Mouse (Mus musculus) MEL (cell line): ENCODE results near the gene Arhgap1. TPM values are rescaled to one million over a fixed set of nuclear protein-coding genes. Genes with fewer than 3 reads are reported as not detected.

Experiments used
- DNase-seq: peaks from one replicate; pipeline ENCODE4 v3.0.0; 2011; ENCODE audit warnings: low read depth, low spot score
- H3K27ac ChIP-seq: 2 replicates; pipeline ENCODE4 v1.5.1; 2012; ENCODE audit warnings: low read depth, mild to moderate bottlenecking, control low read depth, low read length, moderate library complexity; ENCODE audit not compliant: control insufficient read depth
- H3K27me3 ChIP-seq, 2 experiments: fragments of 150-350 bp in 1 of 2; sonication (generic) in 1 of 2; 2 replicates each; pipeline ENCODE4 v1.6.1; 2012; ENCODE audit warnings: low read length in 2 of 2, mild to moderate bottlenecking in 2 of 2, improper control_type of control experiment in 1 of 2, moderate library complexity in 1 of 2; ENCODE audit not compliant: insufficient read depth in 2 of 2, control insufficient read depth in 1 of 2
- H3K36me3 ChIP-seq, 2 experiments: 2 replicates each; pipeline ENCODE4 v1.6.1; 2012 to 2014; ENCODE audit warnings: low read length in 2 of 2, improper control_type of control experiment in 1 of 2, inconsistent platforms in 1 of 2, mild to moderate bottlenecking in 1 of 2; ENCODE audit not compliant: insufficient read depth in 2 of 2, control insufficient read depth in 1 of 2
- H3K4me1 ChIP-seq, 2 experiments: fragments of 150-350 bp in 1 of 2; sonication (generic) in 1 of 2; 2 replicates each; pipeline ENCODE4 v1.6.1; 2012; ENCODE audit warnings: low read length in 2 of 2, improper control_type of control experiment in 1 of 2, mild to moderate bottlenecking in 1 of 2; ENCODE audit not compliant: insufficient read depth in 2 of 2, control insufficient read depth in 1 of 2
- H3K4me3 ChIP-seq, 2 experiments: fragments of 150-350 bp in 1 of 2; sonication (generic) in 1 of 2; 2 replicates each; pipeline ENCODE4 v1.5.1; 2012; ENCODE audit warnings: low read depth in 2 of 2, low read length in 2 of 2, mild to moderate bottlenecking in 2 of 2, moderate library complexity in 2 of 2, control low read depth in 1 of 2, improper control_type of control experiment in 1 of 2; ENCODE audit not compliant: control insufficient read depth in 1 of 2, insufficient read depth in 1 of 2
- H3K79me2 ChIP-seq: 2 replicates; pipeline ENCODE4 v1.6.1; 2012; ENCODE audit warnings: mild to moderate bottlenecking, low read length, moderate library complexity; ENCODE audit not compliant: control insufficient read depth, poor library complexity, insufficient read depth
- H3K9ac ChIP-seq: 2 replicates; pipeline ENCODE4 v1.6.1; 2012; ENCODE audit warnings: low read depth, mild to moderate bottlenecking, control low read depth, low read length, moderate library complexity; ENCODE audit not compliant: control insufficient read depth, poor library complexity, severe bottlenecking
- H3K9me3 ChIP-seq: fragments of 150-350 bp; sonication (generic); replicated peaks from 2 replicates; pipeline ENCODE4 v1.6.1; 2012; ENCODE audit warnings: mild to moderate bottlenecking, low read length, improper control_type of control experiment, moderate library complexity; ENCODE audit not compliant: insufficient read depth
- CTCF ChIP-seq, 3 experiments: IDR thresholded peaks in 2 of 3; conservative IDR thresholded peaks in 1 of 3; 2 replicates each; pipeline ENCODE4 v1.5.1; 2011 to 2012; ENCODE audit warnings: low read length in 3 of 3, low read depth in 2 of 3, mild to moderate bottlenecking in 2 of 3, improper control_type of control experiment in 1 of 3, inconsistent platforms in 1 of 3, mixed read lengths in 1 of 3, moderate library complexity in 1 of 3; ENCODE audit not compliant: control insufficient read depth in 1 of 3, insufficient read depth in 1 of 3, poor library complexity in 1 of 3, severe bottlenecking in 1 of 3
- EP300 ChIP-seq, 2 experiments: IDR thresholded peaks; 2 replicates each; pipeline ENCODE4 v1.6.1; 2011; ENCODE audit warnings: improper control_type of control experiment in 2 of 2, low read length in 2 of 2, low read depth in 1 of 2, mild to moderate bottlenecking in 1 of 2
- ETS1 ChIP-seq: IDR thresholded peaks from 2 replicates; pipeline ENCODE4 v1.6.1; 2012; ENCODE audit warnings: low read depth, mild to moderate bottlenecking, inconsistent platforms, low read length, improper control_type of control experiment, moderate library complexity
- HCFC1 ChIP-seq: IDR thresholded peaks from 2 replicates; pipeline ENCODE4 v1.6.1; 2012; ENCODE audit warnings: low read depth, mild to moderate bottlenecking, inconsistent platforms, low read length, improper control_type of control experiment, moderate library complexity
- KAT2A ChIP-seq: conservative IDR thresholded peaks from 2 replicates; pipeline ENCODE4 v1.6.1; 2012; ENCODE audit warnings: low read depth, low read length, improper control_type of control experiment, inconsistent platforms
- MAFK ChIP-seq: IDR thresholded peaks from 2 replicates; pipeline ENCODE4 v1.6.1; 2011; ENCODE audit warnings: low read depth, mild to moderate bottlenecking, low read length, improper control_type of control experiment, borderline replicate concordance
- MAX ChIP-seq: IDR thresholded peaks from 2 replicates; pipeline ENCODE4 v1.6.1; 2011; ENCODE audit warnings: low read length, improper control_type of control experiment
- MAZ ChIP-seq: IDR thresholded peaks from 2 replicates; pipeline ENCODE4 v1.6.1; 2012; ENCODE audit warnings: low read depth, mild to moderate bottlenecking, inconsistent platforms, low read length, improper control_type of control experiment
- MEF2A ChIP-seq: IDR thresholded peaks from 2 replicates; pipeline ENCODE4 v1.6.1; 2014; ENCODE audit warnings: low read depth, mild to moderate bottlenecking, inconsistent platforms, low read length, improper control_type of control experiment; ENCODE audit not compliant: poor library complexity, insufficient replicate concordance, severe bottlenecking; ENCODE audit errors: extremely low read depth
- POLR2A ChIP-seq, 2 experiments: IDR thresholded peaks; 2 replicates each; pipeline ENCODE4 v1.6.1; 2011 to 2012; ENCODE audit warnings: low read length in 2 of 2, mild to moderate bottlenecking in 2 of 2, control low read depth in 1 of 2, improper control_type of control experiment in 1 of 2, low read depth in 1 of 2, moderate library complexity in 1 of 2; ENCODE audit not compliant: control insufficient read depth in 1 of 2, insufficient read depth in 1 of 2, poor library complexity in 1 of 2
- RCOR1 ChIP-seq: IDR thresholded peaks from 2 replicates; pipeline ENCODE4 v1.6.1; 2012; ENCODE audit warnings: low read depth, mild to moderate bottlenecking, inconsistent platforms, low read length, improper control_type of control experiment
- TAL1 ChIP-seq: IDR thresholded peaks from 2 replicates; pipeline ENCODE4 v1.6.1; 2012; ENCODE audit warnings: mild to moderate bottlenecking, inconsistent platforms, low read length, moderate library complexity, mixed read lengths
- TBP ChIP-seq: IDR thresholded peaks from 2 replicates; pipeline ENCODE4 v1.8.0; 2011; ENCODE audit warnings: low read depth, low read length, improper control_type of control experiment
- USF1 ChIP-seq: IDR thresholded peaks from 2 replicates; pipeline ENCODE4 v1.6.1; 2014; ENCODE audit warnings: low read depth, mild to moderate bottlenecking, inconsistent platforms, low read length, improper control_type of control experiment, moderate library complexity
- ZC3H11A ChIP-seq: IDR thresholded peaks from 2 replicates; pipeline ENCODE4 v1.6.1; 2012; ENCODE audit warnings: low read depth, mild to moderate bottlenecking, inconsistent platforms, low read length, improper control_type of control experiment
- ZKSCAN1 ChIP-seq: IDR thresholded peaks from 2 replicates; pipeline ENCODE4 v1.6.1; 2012; ENCODE audit warnings: low read depth, mild to moderate bottlenecking, inconsistent platforms, low read length, improper control_type of control experiment, moderate library complexity
- ZMIZ1 ChIP-seq: IDR thresholded peaks from 2 replicates; pipeline ENCODE4 v1.6.1; 2012; ENCODE audit warnings: low read depth, mild to moderate bottlenecking, inconsistent platforms, low read length, improper control_type of control experiment, moderate library complexity
- polyA plus RNA-seq, 2 experiments: library from polyadenylated mRNA; stranded (reverse) in 1 of 2; unstranded in 1 of 2; fragments of >175 nt in 1 of 2; fragments of >200 nt in 1 of 2; gene quantifications; 2 replicates each; pipeline versions ENCODE4 v1.2.1 to v1.2.4; 2012; ENCODE audit warnings: low replicate concordance in 2 of 2, low read depth in 1 of 2; ENCODE audit not compliant: insufficient read length in 2 of 2, insufficient read depth in 1 of 2, missing spikeins in 1 of 2
- total RNA-seq: library from RNA; depleted of rRNA; stranded (reverse); fragments of 300-350 nt; gene quantifications from 2 replicates; pipeline ENCODE4 v1.2.3, GENCODE M21; 2012

Arhgap1 gene
- total and polyA plus RNA-seq, 3 experiments: 23.5 to 40.1 TPM; not detected in 1

DNA sequence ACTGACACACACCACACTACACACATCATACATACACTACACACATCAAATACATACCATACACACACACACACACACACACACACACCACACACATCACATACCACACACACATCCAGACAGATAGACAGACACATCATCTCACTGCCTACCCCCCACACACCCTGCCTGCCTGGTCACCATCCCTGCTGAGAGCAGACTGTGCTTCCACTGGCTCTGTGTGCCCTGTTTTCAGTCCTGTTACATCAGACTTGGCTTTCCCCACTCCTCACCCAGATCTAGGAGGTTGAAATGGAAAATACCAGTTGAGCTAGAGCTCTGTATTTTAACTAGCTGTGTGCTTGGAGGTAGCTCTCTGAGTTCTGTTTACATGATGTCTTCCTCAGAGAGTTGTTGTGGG, 15.1 kb downstream of the Arhgap1 start:
- Histone ChIP-seq H3K27me3 (no peaks in the 10 kb centered on the region), H3K9me3 (no peaks in the 10 kb centered on the region), H3K9ac (no peak overlapping the region), H3K79me2 (no peaks in the 10 kb centered on the region), H3K27ac (no peak overlapping the region), H3K4me3 (no peak overlapping the region)
- DNase-seq: no peak
- TF ChIP-seq CTCF (IDR thresholded peaks at IDR 0.05 in 2 of 3, conservative IDR thresholded peaks at IDR 0.05 in 1 of 3; ENCODE audit: control insufficient read depth in 1 of 3, insufficient read depth in 1 of 3, low read depth in 2 of 3, low read length in 3 of 3, poor library complexity in 1 of 3, severe bottlenecking in 1 of 3) (no peak), USF1 (no peak)
- TF ChIP-seq, all 39 proteins: peak for 0
- Histone ChIP-seq H3K4me1 (peaks cover 0 to 2% of the 10 kb centered on the region in 2 experiments; a peak in 1 of 4 replicates), H3K36me3 (peaks cover 0 to 4% of the 10 kb centered on the region in 2 experiments; a peak in 1 of 4 replicates)

DNA sequence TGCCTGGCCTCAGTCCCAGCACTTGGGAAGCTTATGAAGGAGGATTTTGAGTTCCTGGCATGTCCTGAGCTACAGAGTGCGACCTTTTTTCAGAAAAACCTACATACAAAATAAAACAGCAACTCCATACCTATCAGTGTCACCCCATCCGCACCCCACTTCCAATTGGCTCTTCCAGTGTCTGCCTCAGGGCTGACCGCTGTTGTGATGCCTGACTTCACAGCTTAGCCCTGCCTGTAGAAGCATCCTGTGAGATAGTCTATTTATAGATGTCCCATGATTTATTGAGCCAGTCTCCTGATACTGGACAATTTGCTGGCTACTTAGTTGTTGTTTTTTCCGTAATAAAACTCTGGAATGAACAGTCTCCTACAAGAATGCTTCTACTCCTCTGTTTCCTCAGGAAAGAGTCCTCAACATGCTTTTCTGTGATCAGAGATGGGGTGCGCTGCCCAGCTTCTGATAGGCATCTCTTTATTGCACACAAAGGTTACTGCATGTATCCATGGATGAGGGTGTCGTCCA, 16.8 kb downstream of the Arhgap1 start:
- Histone ChIP-seq H3K27me3 (no peaks in the 10 kb centered on the region), H3K4me3 (no peak overlapping the region), H3K36me3 (peaks cover 0 to 4% of the 10 kb centered on the region in 2 experiments; a peak in 1 of 4 replicates), H3K4me1 (peaks cover 0 to 2% of the 10 kb centered on the region in 2 experiments; a peak in 1 of 4 replicates), H3K9ac (no peak overlapping the region), H3K79me2 (no peaks in the 10 kb centered on the region), H3K27ac (no peak overlapping the region), H3K9me3 (no peaks in the 10 kb centered on the region)
- DNase-seq: no peak
- TF ChIP-seq KAT2A (no peak), MAFK (no peak), CTCF (IDR thresholded peaks at IDR 0.05 in 2 of 3, conservative IDR thresholded peaks at IDR 0.05 in 1 of 3; ENCODE audit: control insufficient read depth in 1 of 3, insufficient read depth in 1 of 3, low read depth in 2 of 3, low read length in 3 of 3, poor library complexity in 1 of 3, severe bottlenecking in 1 of 3) (no peak), EP300 (IDR thresholded peaks at IDR 0.05; ENCODE audit: low read depth in 1 of 2, low read length in 2 of 2) (no peak), MAZ (no peak), ZKSCAN1 (no peak), TAL1 (no peak), ZMIZ1 (no peak), HCFC1 (no peak), POLR2A (IDR thresholded peaks at IDR 0.05; ENCODE audit: control insufficient read depth in 1 of 2, insufficient read depth in 1 of 2, low read depth in 1 of 2, low read length in 2 of 2, poor library complexity in 1 of 2) (no peak), TBP (no peak), RCOR1 (no peak), MEF2A (no peak), ETS1 (no peak), ZC3H11A (no peak), MAX (no peak)
